23 mouse cellular contexts compared by ENCODE assay signal in the genomic region with DNA sequence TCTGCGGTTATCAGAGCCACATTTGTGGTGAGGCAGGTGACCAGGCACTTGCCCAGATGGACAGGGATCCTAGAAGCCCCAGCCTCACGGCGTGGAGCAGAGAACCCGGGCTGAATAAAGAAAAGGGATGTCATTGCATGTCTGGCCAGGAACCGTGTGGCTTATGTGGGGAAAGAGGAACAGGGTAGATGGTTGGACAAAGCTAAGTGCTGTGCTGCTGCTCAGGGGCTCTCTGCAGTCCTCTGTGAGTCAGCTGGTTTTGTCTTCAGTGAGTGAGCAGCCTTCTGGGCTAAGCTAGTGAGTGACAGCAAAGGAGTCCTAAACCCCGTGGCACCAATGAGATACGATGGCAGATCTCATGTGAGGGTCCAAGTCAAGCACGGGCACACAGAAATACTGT. TPM values are rescaled to one million over a fixed set of nuclear protein-coding genes. Genes with fewer than 3 reads are reported as not detected.
A peak's percentile ranks its signal among the peaks of the same experiment; 100 is the strongest.
DNase-seq lines count a peak whose midpoint lies in the region; ATAC-seq and TF ChIP-seq lines count a peak whose summit lies in the region.
"Had no signal": no experiment of that assay in that cellular context is flagged by ENCODE, and none has a peak within 500 bp of the region (broad histone marks: within the 10 kb centered on the region; RNA-seq: fewer than 3 reads in every experiment).

No protein-coding gene starts in this region.

- H3K27me3 ChIP-seq in forebrain, embryonic 10.5 days (ENCODE audit: poor library complexity, severe bottlenecking) = peaks cover 13% of the 10 kb centered on the region
- no peaks in the 10 kb centered on the region for H3K27me3 ChIP-seq in forebrain, embryonic 15.5 days
- no peaks in the 10 kb centered on the region for H3K27me3 ChIP-seq in thymus, adult 2 months (ENCODE audit: control insufficient read depth, insufficient read depth, low read length)
- H3K27me3 ChIP-seq: heart, embryonic 15.5 days had no signal

- H3K4me3 ChIP-seq in forebrain, embryonic 10.5 days = no peak overlapping the region
- no peak overlapping the region for H3K4me3 ChIP-seq in forebrain, embryonic 15.5 days
- no peak overlapping the region for H3K4me3 ChIP-seq in thymus, adult 2 months (ENCODE audit: control insufficient read depth, insufficient read depth, low read length)
- H3K4me3 ChIP-seq: embryonic facial prominence, embryonic 10.5 days; heart, embryonic 10.5 days; heart, embryonic 15.5 days; hindbrain, embryonic 10.5 days had no signal

- TF ChIP-seq POLR2A in thymus, adult 2 months (IDR thresholded peaks at IDR 0.05; ENCODE audit: control insufficient read depth, extremely low read depth, insufficient read depth, low read length, poor library complexity) = no peak

- peaks cover 46% of the 10 kb centered on the region for H3K4me1 ChIP-seq in forebrain, embryonic 10.5 days
- peaks cover 16% of the 10 kb centered on the region for H3K4me1 ChIP-seq in forebrain, embryonic 15.5 days
- peaks cover 4% of the 10 kb centered on the region for H3K4me1 ChIP-seq in thymus, adult 2 months (replicated peaks; ENCODE audit: control insufficient read depth, insufficient read depth, low read length)

- H3K27ac ChIP-seq in forebrain, embryonic 10.5 days = peak overlapping the region; percentile 15; the same call in 1 of the 2 replicates
- no peak overlapping the region for H3K27ac ChIP-seq in forebrain, embryonic 15.5 days (replicated peaks)
- H3K27ac ChIP-seq in thymus, adult 2 months (ENCODE audit: control insufficient read depth, insufficient read depth, low read length) = no peak overlapping the region
- H3K27ac ChIP-seq: embryonic facial prominence, embryonic 10.5 days; heart, embryonic 10.5 days; heart, embryonic 15.5 days; hindbrain, embryonic 10.5 days; hindbrain, embryonic 14.5 days had no signal

- TF ChIP-seq CTCF in thymus, adult 2 months (IDR thresholded peaks at IDR 0.05; ENCODE audit: borderline replicate concordance, control insufficient read depth, extremely low read depth, insufficient read depth, low read length, poor library complexity) = no peak

- H3K4me2 ChIP-seq in forebrain, embryonic 15.5 days (replicated peaks) = no peak overlapping the region
- H3K4me2 ChIP-seq: heart, embryonic 15.5 days; hindbrain, embryonic 14.5 days had no signal

- H3K36me3 ChIP-seq in forebrain, embryonic 10.5 days (replicated peaks) = no peaks in the 10 kb centered on the region
- no peaks in the 10 kb centered on the region for H3K36me3 ChIP-seq in forebrain, embryonic 15.5 days
- no peaks in the 10 kb centered on the region for H3K36me3 ChIP-seq in thymus, adult 2 months (ENCODE audit: control insufficient read depth, insufficient read depth, low read length)
- H3K36me3 ChIP-seq: embryonic facial prominence, embryonic 10.5 days; heart, embryonic 15.5 days; hindbrain, embryonic 10.5 days had no signal

- no peak for DNase-seq in forebrain, embryonic 10.5 days (ENCODE audit: extremely low spot score, low spot score)
- no peak for DNase-seq in testis, postnatal 14 days (ENCODE audit: low spot score)
- DNase-seq in thymus, adult 2 months = no peak
- DNase-seq in thymus, postnatal 0 days (ENCODE audit: low spot score) = no peak
- DNase-seq: adrenal gland, adult 8-10 months; adrenal gland, postnatal 36 days; cerebellum, adult 11 months; cerebellum, adult 9-10 months; cerebellum, postnatal 36 days; gastrocnemius, postnatal 36 days; heart, adult 18-20 months; heart, postnatal 14 days had no signal

- ATAC-seq in forebrain, embryonic 15.5 days (replicated peaks) = no peak
- peak; percentile 92 for ATAC-seq in granulocyte monocyte progenitor cell, adult 5-6 weeks (replicated peaks; ENCODE audit: poor library complexity, severe bottlenecking)
- peak; percentile 86 for ATAC-seq in megakaryocyte progenitor cell, adult 5-6 weeks (replicated peaks; ENCODE audit: poor library complexity)
- ATAC-seq: forebrain, embryonic 14.5 days had no signal

- no peaks in the 10 kb centered on the region; the same call in 1 of the 2 replicates for H3K9me3 ChIP-seq in forebrain, embryonic 10.5 days
- no peaks in the 10 kb centered on the region for H3K9me3 ChIP-seq in forebrain, embryonic 15.5 days
- H3K9me3 ChIP-seq: embryonic facial prominence, embryonic 10.5 days; heart, embryonic 10.5 days; heart, embryonic 15.5 days had no signal

- 89% methylated on average over 8 of the region's 8 CpGs for WGBS in forebrain, embryonic 10.5 days
- 88% methylated on average over 8 of the region's 8 CpGs for WGBS in forebrain, embryonic 15.5 days
- 16% methylated on average over 8 of the region's 8 CpGs for WGBS in thymus, adult 2 months

- no peak overlapping the region for H3K9ac ChIP-seq in forebrain, embryonic 15.5 days (replicated peaks)
- H3K9ac ChIP-seq: heart, embryonic 15.5 days; hindbrain, embryonic 14.5 days had no signal

RNA-seq across cellular contexts. Expression of a gene that starts 17.2 kb away (rescaled TPM):
- polyA plus RNA-seq in forebrain, embryonic 10.5 days (2016; fragmentation: Nextera tagmentation; extraction: Ambion mirVana) = 3.4 and 3.8 TPM in 2 replicates
- polyA plus RNA-seq in forebrain, embryonic 15.5 days (2015; fragmentation: Nextera tagmentation; extraction: Ambion mirVana) = 23.1 and 30.0 TPM in 2 replicates
- 0.04 and 9.0 TPM in 2 replicates for total RNA-seq in granulocyte monocyte progenitor cell, adult 5-6 weeks (2014; fragmentation: Nextera tagmentation)
- 3.3 and 3.6 TPM in 2 replicates for total RNA-seq in granulocyte monocyte progenitor cell, adult 5-6 weeks (2017)
- total RNA-seq in megakaryocyte progenitor cell, adult 5-6 weeks (2015) = 1.8 and 3.5 TPM in 2 replicates
- 4.5 and 4.6 TPM in 2 replicates for total RNA-seq in megakaryocyte progenitor cell, adult 5-6 weeks (2017)
- 4.9 and 8.6 TPM in 2 replicates for polyA plus RNA-seq in thymus, adult 2 months (2012; rRNA removed)
- 2.0 and 2.3 TPM in 2 replicates for polyA plus RNA-seq in thymus, postnatal 0 days (2015; fragmentation: Nextera tagmentation; extraction: Ambion mirVana)

RNA-seq across cellular contexts. Expression of a gene that starts 29.9 kb away (rescaled TPM):
- 28.3 and 30.2 TPM in 2 replicates for polyA plus RNA-seq in forebrain, embryonic 10.5 days (2016; fragmentation: Nextera tagmentation; extraction: Ambion mirVana)
- polyA plus RNA-seq in forebrain, embryonic 15.5 days (2015; fragmentation: Nextera tagmentation; extraction: Ambion mirVana) = 30.9 and 34.5 TPM in 2 replicates
- 19.5 and 24.3 TPM in 2 replicates for total RNA-seq in granulocyte monocyte progenitor cell, adult 5-6 weeks (2014; fragmentation: Nextera tagmentation)
- total RNA-seq in granulocyte monocyte progenitor cell, adult 5-6 weeks (2017) = 14.5 and 21.1 TPM in 2 replicates
- total RNA-seq in megakaryocyte progenitor cell, adult 5-6 weeks (2015) = 10.5 and 11.1 TPM in 2 replicates
- 19.4 and 24.7 TPM in 2 replicates for total RNA-seq in megakaryocyte progenitor cell, adult 5-6 weeks (2017)
- polyA plus RNA-seq in thymus, adult 2 months (2012; rRNA removed) = 93.4 and 94.2 TPM in 2 replicates
- 30.6 and 35.9 TPM in 2 replicates for polyA plus RNA-seq in thymus, postnatal 0 days (2015; fragmentation: Nextera tagmentation; extraction: Ambion mirVana)

RNA-seq across cellular contexts. Expression of a gene that starts 46.1 kb away (rescaled TPM):
- polyA plus RNA-seq in forebrain, embryonic 10.5 days (2016; fragmentation: Nextera tagmentation; extraction: Ambion mirVana) = 2.0 TPM in 2 replicates
- polyA plus RNA-seq in forebrain, embryonic 15.5 days (2015; fragmentation: Nextera tagmentation; extraction: Ambion mirVana) = 0.88 and 1.2 TPM in 2 replicates
- total RNA-seq in granulocyte monocyte progenitor cell, adult 5-6 weeks (2014; fragmentation: Nextera tagmentation) = not detected in 2 replicates
- total RNA-seq in granulocyte monocyte progenitor cell, adult 5-6 weeks (2017) = not detected in 2 replicates
- not detected in 2 replicates for total RNA-seq in megakaryocyte progenitor cell, adult 5-6 weeks (2015)
- not detected in 2 replicates for total RNA-seq in megakaryocyte progenitor cell, adult 5-6 weeks (2017)
- polyA plus RNA-seq in thymus, adult 2 months (2012; rRNA removed) = 0.39 TPM in 1 of 2 replicates, not detected in the other
- 0.21 and 0.34 TPM in 2 replicates for polyA plus RNA-seq in thymus, postnatal 0 days (2015; fragmentation: Nextera tagmentation; extraction: Ambion mirVana)
- total RNA-seq: ES-E14; gastrocnemius, adult 8-10 months; gastrocnemius, postnatal 36 days; heart, postnatal 14 days had no signal
